Mouse (Mus musculus): ENCODE data around the gene Mta2.
"Not testable (repeated sequence)": the region's sequence is repeated elsewhere in the genome, so short reads cannot be mapped to it uniquely, and the experiment has no call there.

Mta2 gene

GRCm38 (mm10) chr19:8967373-8967743 is 25.7 kb downstream of the Mta2 start:
- no peak for DNase-seq (ENCODE audit: low read depth)

DNA sequence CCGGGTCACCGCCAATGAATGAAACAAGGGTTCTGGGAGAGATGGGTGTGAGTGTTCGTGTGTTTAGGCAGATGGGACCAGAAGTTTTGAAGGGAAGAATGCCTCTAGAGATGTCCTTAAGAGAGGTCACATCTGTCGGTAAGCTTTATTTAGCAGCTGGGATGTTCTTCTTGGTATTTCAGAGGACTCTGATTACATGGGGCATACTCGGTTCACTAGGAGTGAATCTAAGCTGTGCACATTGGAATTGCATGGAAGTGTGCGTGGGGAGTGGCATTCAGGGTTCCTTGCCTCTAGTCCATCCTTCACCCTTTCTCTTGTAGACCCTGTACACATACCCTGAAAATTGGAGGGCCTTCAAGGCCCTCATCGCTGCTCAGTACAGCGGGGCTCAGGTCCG is 26.2 kb downstream of the Mta2 start:
- no peak for DNase-seq (ENCODE audit: low read depth)

DNA sequence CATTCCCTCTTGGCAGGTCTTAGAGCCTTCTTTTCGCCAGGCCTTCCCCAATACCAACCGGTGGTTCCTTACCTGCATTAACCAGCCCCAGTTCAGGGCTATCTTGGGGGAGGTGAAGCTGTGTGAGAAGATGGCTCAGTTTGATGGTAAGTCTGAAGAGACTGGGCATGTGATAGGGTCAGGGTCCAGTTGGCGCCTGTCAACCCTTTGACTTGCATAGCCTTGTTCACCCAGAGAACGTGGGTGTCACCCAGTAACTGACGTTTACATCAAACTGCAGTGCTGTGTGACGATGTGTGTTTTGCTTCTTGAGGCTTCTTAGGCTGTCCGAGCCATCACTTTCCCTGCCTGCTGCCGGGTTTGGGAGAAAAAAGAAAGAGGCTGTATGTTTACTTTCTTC is 30.8 kb downstream of the Mta2 start:
- DNase-seq (ENCODE audit: low read depth): not testable (repeated sequence)

DNA sequence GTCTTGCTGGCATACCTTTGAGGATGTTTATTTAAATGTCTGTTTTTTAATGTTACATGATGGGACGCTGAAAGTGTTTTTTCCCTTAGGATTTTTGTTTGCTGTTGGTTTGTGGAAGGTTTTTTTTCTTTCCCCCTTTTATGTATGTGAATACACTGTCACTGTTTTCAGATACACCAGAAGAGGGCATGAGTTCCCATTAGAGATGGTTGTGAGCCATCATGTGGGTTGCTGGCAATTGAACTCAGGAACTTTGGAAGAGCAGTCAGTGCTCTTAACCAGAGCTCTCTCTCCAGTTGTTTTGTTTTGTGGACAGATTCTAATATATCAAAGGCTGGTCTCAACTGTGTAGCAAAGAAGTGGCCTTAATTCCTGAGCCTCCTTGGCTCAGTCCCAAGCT is 33.0 kb downstream of the Mta2 start:
- no peak for DNase-seq (ENCODE audit: low read depth)

GRCm38 (mm10) chr19:8975491-8975890 is 33.8 kb downstream of the Mta2 start:
- DNase-seq (ENCODE audit: low read depth): no peak

DNA sequence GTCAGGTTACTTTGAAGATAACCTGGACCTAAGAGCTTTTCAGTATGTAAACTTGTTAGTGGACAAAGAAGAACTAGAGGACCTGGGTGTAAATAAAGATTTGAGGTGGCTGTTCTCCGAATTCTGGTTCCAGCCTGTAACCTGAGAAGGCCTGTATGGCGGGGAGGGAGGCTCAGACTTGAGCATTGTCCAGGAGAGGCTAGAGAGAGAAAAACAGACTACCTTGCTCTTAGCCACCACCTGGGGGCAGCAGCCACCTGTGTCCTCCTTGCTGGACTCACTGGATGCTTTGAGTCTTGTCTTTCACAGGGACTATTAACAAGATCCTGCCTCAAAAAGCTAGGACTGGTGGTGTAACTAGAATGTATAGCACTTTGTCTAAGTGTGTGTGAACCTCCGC is 34.9 kb downstream of the Mta2 start:
- peak; percentile 40 for DNase-seq (ENCODE audit: low read depth)

GRCm38 (mm10) chr19:8980771-8981170 is 39.1 kb downstream of the Mta2 start:
- DNase-seq (ENCODE audit: low read depth): no peak

- no peak for DNase-seq (ENCODE audit: low read depth)
Observed at GRCm38 (mm10) chr19:8981450-8982168, 39.9 kb downstream of the Mta2 start.

DNA sequence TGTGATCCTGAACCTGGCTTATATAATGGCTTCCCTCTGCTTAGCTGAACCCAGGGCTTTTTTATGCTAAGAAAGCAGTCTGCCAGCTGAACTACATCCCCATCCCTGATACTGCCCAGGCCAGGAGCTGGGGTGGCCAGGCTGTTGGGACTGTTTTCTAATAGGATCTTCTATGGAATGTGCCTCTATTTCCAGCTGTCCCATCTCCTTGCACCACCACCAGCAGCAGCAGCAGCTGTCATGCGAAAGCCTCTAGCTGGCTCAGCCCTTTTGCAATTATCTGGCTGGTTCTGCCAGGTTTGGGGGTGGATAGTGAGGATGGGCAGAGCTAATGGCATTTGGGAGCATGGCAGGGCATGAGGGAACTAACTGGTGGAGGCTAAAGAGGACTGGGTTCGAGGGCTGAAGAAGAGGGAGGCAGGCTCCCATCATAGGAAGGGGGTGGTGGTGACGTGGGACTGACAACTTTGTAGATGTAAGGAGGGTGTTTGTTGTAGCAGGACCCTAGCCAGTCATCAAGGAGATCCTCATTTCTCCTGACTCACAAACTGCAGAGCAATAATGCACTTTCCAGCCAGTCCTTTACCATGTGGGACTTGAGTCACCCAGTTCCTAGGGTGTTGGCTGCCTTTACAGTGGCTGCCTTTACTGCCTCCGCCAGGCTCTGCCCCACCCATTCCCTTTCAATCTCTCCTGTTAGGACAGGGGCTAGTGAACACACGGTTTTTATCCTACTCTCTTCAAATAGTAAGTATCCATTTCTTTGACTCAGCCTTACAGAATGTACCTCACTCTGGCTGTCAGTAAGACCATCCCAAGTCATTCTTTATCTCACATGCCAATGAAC is 40.9 kb downstream of the Mta2 start:
- DNase-seq (ENCODE audit: low read depth): no peak

DNA sequence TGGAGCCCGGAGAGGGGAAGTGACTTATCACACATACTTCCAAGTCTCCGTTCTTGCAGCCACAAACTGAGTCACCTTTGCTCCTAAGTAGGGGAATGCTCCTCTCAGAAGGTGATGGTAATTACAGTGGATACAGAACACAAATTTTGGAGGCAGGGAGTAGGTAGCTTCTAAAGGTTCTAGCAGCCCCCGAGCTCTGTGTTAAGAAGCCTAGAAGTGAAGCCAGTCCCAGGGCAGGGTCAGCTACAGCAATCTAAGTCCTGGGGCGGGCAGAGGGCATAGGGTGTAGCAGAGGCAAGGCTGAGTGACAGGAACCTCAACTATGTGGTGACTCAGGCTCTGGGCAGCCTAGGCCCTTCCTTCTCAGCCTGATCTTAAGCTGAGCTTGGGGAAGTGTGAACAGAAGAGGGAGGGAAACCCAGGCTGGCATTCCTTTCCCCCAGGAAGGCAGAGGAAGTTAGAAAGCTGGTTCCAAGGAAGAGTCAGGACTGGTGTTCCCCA is 41.5 kb downstream of the Mta2 start:
- DNase-seq (ENCODE audit: low read depth): no peak

DNA sequence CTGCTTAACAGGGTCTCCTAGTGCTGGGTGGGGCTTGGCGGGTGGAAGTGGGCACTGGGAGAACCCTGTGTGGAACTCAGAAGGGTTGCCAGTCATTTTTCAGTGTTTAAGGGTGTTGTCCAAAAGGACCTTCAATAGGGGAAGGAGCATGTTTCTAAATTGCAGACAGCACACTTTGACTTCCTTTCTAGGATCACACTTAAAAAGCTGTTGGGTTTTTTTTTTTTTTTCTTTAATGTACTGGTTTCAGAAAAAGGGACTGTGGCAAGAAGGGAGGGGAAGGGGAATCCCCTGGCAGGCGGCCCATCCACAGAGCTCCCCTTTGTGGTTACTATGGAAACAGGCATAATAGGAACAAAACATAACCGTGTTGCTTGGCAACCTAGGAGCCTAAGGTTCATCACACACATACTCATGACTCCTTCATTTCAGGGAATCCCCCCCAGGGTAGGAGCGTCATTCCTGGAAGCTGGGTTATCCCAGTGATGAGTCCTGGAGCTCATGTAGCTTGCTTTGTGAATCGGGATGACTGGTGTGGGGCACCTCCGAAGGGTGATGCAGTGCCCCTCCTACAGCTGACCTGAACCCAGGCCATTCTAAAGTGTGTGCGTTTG is 42.7 kb downstream of the Mta2 start:
- DNase-seq (ENCODE audit: low read depth): peak; percentile 50

- no peak for DNase-seq (ENCODE audit: low read depth)
Observed at GRCm38 (mm10) chr19:8985891-8986290, 44.2 kb downstream of the Mta2 start.

DNA sequence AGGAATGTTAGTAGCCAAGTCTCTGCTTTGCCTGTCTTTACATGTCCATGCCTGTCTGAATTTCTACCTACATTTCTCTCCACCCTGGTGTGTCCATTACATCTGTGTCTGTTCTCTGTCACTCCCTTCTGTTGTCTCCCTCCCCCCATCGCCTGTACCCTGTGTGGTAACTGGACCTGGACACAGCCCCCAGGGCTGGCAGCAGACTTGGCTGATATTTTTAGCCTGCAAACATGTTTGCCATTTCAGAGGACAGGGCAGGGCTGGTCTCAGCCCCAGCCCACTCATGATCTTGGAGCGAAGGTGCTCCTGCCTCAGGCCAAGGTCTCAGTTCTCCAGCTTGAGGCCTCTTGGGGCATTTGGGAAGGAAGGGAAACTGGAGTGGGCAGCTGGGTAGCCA is 46.1 kb downstream of the Mta2 start:
- no peak for DNase-seq (ENCODE audit: low read depth)

DNA sequence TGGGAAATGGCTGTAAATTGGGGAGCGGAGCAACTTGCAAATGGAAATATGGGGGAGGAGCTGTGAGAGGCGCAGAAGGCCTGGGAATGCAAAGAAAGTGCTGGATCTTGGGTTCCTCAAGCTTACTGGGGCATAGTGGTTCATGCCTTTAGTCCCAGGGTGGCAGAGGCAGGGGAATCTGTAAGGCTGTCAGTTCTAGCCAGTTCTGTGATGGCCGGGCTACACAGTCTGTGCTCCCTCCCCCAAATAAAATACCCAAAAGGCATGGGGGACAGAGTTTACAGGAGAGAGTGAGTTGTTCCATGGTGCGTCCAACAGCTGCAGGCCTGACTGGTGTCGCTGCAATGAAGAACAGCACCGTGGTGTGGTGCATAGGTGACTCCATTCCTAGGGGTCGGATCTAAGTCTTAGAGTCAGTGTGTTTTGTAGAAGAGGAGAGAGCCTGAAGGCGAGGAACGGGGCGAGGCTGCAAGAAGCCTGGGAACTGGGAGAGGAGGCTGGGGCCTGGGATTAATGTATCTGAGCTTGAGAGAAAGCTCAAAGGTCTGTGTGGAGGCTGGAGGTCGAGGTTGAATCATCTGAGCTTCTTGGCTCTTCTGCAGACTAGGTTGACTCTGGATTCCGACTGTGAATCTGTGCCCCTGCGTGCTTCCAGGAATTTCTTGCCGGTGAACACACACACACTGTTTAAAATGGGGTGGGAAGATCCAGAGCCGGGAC is 46.8 kb downstream of the Mta2 start:
- no peak for DNase-seq (ENCODE audit: low read depth)

GRCm38 (mm10) chr19:8989066-8989566 is 47.4 kb downstream of the Mta2 start, which contains the start of gene Ahnak:
Ahnak (plus strand) TSS chr19:8989284.
- peak; percentile 46 for DNase-seq (ENCODE audit: low read depth)

GRCm38 (mm10) chr19:8989567-8990431 is 48.1 kb downstream of the Mta2 start:
- no peak for DNase-seq (ENCODE audit: low read depth)

GRCm38 (mm10) chr19:8990432-8991102 is 48.9 kb downstream of the Mta2 start:
- DNase-seq (ENCODE audit: low read depth): no peak

- no peak for DNase-seq (ENCODE audit: low read depth)
Observed at GRCm38 (mm10) chr19:8991245-8991870, 49.7 kb downstream of the Mta2 start.

DNA sequence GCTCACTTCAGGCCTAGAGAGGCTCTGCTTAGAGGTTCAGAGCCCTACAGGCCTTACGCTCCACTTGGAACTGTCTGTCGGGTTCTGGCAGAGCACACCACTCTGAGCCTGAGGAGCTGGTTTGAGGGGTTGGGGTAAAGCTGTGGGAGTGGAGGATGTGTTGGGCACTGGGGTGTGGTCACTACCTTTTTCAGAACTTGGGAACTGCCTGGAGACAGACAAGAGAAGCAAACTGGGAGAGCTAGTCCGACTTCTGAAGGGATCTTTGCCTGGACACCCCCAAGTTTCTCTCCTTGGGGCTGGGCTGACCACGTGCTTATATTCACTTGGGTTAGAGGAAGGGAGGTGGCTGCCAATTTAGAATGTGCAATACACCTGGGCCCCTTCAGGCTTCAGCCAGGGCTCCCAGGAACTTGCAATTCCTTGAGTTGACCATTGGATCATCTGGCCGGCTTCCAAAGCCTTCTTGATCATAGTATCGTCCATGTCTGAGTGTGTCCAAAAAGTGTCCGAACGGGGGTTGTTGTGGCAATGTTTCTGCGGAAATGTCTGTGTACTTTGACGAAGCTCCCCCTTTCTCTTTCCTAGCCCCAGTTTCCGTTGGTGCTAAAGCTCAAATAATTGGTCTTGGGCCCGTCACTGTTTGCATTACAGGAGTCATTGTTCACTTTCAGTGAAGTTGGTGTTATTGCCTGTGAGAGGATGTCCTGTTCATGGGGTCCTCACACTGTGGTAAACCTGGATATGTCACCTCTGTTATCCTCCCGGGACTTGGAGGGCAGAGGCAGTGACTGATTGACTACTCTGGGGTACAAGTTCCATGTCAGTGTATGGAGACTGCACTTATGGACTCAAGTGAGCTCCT is 50.4 kb downstream of the Mta2 start:
- no peak for DNase-seq (ENCODE audit: low read depth)
